Mouse (Mus musculus): ENCODE results near the gene Trp53i11.

- TF ChIP-seq POLR2AphosphoS2 (IDR thresholded peaks at IDR 0.05; ENCODE audit: low read length) = no peak
- no peak for TF ChIP-seq ETS1 (IDR thresholded peaks at IDR 0.05; ENCODE audit: low read depth, low read length)
- TF ChIP-seq CTCF (IDR thresholded peaks at IDR 0.05 in 2 of 3, conservative IDR thresholded peaks at IDR 0.05 in 1 of 3; ENCODE audit: control insufficient read depth in 1 of 3, insufficient read depth in 1 of 3, low read depth in 2 of 3, low read length in 3 of 3, poor library complexity in 1 of 3, severe bottlenecking in 1 of 3) = no peak
- TF ChIP-seq POLR2A (IDR thresholded peaks at IDR 0.05; ENCODE audit: control insufficient read depth in 1 of 2, insufficient read depth in 1 of 2, low read depth in 1 of 2, low read length in 2 of 2, poor library complexity in 1 of 2) = no peak
- no peak for TF ChIP-seq ZKSCAN1 (IDR thresholded peaks at IDR 0.05; ENCODE audit: low read depth, low read length)
- no peak for TF ChIP-seq USF1 (IDR thresholded peaks at IDR 0.05; ENCODE audit: low read depth, low read length)
- TF ChIP-seq TAL1 (IDR thresholded peaks at IDR 0.05; ENCODE audit: low read length) = no peak
- TF ChIP-seq EP300 (IDR thresholded peaks at IDR 0.05; ENCODE audit: low read depth in 1 of 2, low read length in 2 of 2) = no peak
- TF ChIP-seq GATA1 (IDR thresholded peaks at IDR 0.05; ENCODE audit: low read depth, low read length) = no peak
Measured at GRCm38 (mm10) chr2:93243439-93244089, 56.2 kb downstream of the Trp53i11 start.
